ENCODE assay signal across 1 mouse cellular context in genomic region chr9:51165312-51166180, GRCm38 (mm10).
TF ChIP-seq lines count a peak whose summit lies in the region.

Gm32742 (minus strand) TSS chr9:51165517.

TF ChIP-seq in CH12.LX, 34 proteins besides CTCF, POLR2A, EP300 and RAD21 (continued from another document):
- 0 out of 2 replicates have a peak, but pooled peaks have one; percentile 31 for TF ChIP-seq MXI1 (IDR thresholded peaks at IDR 0.05; ENCODE audit: low read depth, low read length)
- TF ChIP-seq TCF12 (IDR thresholded peaks at IDR 0.05; ENCODE audit: low read depth, low read length), result peak; percentile 48
- TF ChIP-seq CHD2 (IDR thresholded peaks at IDR 0.05; ENCODE audit: low read length), result peak; percentile 65; the same call in 1 of the 2 replicates
